Mouse (Mus musculus) forebrain, embryonic 10.5 days (tissue): ENCODE results near the gene Tmem116. TPM values are rescaled to one million over a fixed set of nuclear protein-coding genes. Genes with fewer than 3 reads are reported as not detected.
A peak's percentile ranks its signal among the peaks of the same experiment; 100 is the strongest.

ENCODE experiments used
- DNase-seq: peaks from one replicate; pipeline ENCODE4 v3.0.0-alpha.2; 2017; ENCODE audit warnings: low spot score; ENCODE audit errors: extremely low spot score
- H3K27ac ChIP-seq: fragments of 300-500 bp; sonication (generic); 2 replicates; pipeline ENCODE4 v1.5.1; 2016; ENCODE audit warnings: mild to moderate bottlenecking
- H3K27me3 ChIP-seq: fragments of 300-500 bp; sonication (generic); 2 replicates; pipeline ENCODE4 v1.6.1; 2016; ENCODE audit warnings: mild to moderate bottlenecking; ENCODE audit not compliant: poor library complexity, severe bottlenecking
- H3K36me3 ChIP-seq: fragments of 300-500 bp; sonication (generic); replicated peaks from 2 replicates; pipeline ENCODE4 v1.6.1; 2016; ENCODE audit warnings: mild to moderate bottlenecking, moderate library complexity
- H3K4me1 ChIP-seq: fragments of 300-500 bp; sonication (generic); 2 replicates; pipeline ENCODE4 v1.6.1; 2016
- H3K4me3 ChIP-seq: fragments of 300-500 bp; sonication (generic); 2 replicates; pipeline ENCODE4 v1.5.1; 2016; ENCODE audit warnings: mild to moderate bottlenecking, moderate library complexity
- H3K9me3 ChIP-seq: fragments of 300-500 bp; sonication (generic); 2 replicates; pipeline ENCODE4 v1.6.1; 2016; ENCODE audit warnings: mild to moderate bottlenecking, moderate library complexity
- WGBS: fragments of 180-500 bp; shearing (Covaris S2); methylation state at CpG from one replicate; pipeline ENCODE4 v1.1.7; 2016; 5-methylcytosine and 5-hydroxymethylcytosine counted together
- polyA plus RNA-seq: library from polyadenylated mRNA; unstranded; fragments of >200 nt; fragmentation: Nextera tagmentation; extraction: Ambion mirVana; gene quantifications from 2 replicates; pipeline ENCODE4 v1.2.1, GENCODE M21; 2016

The Tmem116 gene
- polyA plus RNA-seq, 1 experiment from 2014 or later, result 1.0 TPM

DNA sequence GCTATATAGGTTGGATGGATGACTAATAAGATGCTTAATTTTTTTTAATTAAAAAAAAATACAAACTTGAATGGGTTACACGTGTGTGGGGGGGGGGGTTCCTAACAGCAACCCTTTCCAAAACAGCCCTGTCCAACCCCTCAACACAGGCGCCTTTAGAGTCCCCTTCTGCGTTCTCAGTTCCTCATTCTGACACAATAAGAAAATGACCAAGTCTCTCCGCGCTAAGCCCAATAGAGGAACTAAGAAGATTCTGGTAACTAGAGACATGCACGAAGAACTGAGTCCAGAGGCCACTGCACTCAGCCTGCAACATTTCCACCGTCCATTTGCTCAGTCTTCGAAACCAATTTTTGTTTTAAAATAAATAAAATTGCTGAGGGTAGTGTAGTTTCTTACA is 490 bp upstream of the Tmem116 start:
- H3K9me3 ChIP-seq, result no peaks in the 10 kb centered on the region
- peaks cover 37% of the 10 kb centered on the region for H3K4me1 ChIP-seq
- peak overlapping the region; percentile 93 for H3K27ac ChIP-seq
- peaks cover 40% of the 10 kb centered on the region for H3K36me3 ChIP-seq
- DNase-seq, result no peak
- WGBS, result 34% methylated on average over 8 of the region's 8 CpGs
- H3K4me3 ChIP-seq, result peak overlapping the region; percentile 92
- no peaks in the 10 kb centered on the region for H3K27me3 ChIP-seq

DNA sequence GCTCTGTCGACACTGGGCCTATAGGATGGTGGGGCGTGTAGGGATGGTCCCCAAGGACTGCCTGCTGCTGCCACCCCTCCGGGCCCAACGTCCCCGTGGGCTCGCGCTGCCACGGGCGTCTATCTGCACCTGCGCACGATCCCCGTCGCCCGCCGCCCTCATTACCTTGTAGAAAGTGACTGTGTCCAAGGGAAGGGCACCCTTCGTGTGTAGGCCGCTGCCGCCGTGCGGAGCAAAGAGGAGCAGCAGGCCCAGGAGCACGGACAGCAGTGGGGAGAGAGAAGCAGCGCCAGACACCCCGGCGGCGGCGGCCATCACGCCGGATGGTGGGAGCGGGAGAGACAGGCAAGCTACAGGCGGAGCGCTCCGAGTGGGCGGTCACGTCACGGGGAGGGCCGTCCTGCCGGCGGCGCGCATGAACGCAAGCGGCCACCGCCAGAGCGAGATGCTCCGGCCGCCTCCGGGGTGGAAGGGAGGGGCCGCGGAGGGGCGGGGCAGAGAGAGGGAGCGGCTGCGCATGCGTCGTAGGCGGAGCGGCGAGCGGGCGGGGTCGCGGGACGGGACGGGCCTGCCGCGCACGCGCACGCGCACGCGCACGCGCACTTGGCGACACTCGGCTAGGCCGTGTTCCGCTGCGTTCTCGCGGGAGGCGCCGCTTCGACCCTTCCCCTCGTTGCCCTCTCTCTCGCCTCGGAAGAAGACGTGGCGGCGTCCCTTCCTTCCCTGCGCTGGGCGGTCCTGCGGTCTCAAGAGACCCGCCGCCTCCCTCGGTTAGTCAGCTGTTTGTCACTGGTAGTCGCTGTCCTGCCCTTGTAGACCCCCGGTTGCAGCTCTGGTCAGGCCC is 555 bp downstream of the Tmem116 start, which contains the start of gene Erp29:
Erp29 (minus strand) TSS at position 481 of the 844 bp plus-strand sequence.
- peaks cover 37% of the 10 kb centered on the region for H3K4me1 ChIP-seq
- H3K27me3 ChIP-seq, result no peaks in the 10 kb centered on the region
- peak within 1 kb of the TSS; percentile 93 for H3K27ac ChIP-seq
- peak; percentile 96 for DNase-seq
- under 1% methylated on average over 91 of the region's 97 CpGs for WGBS
- H3K4me3 ChIP-seq, result peak within 1 kb of the TSS; percentile 92
- no peaks in the 10 kb centered on the region for H3K9me3 ChIP-seq
- peaks cover 30% of the 10 kb centered on the region for H3K36me3 ChIP-seq

DNA sequence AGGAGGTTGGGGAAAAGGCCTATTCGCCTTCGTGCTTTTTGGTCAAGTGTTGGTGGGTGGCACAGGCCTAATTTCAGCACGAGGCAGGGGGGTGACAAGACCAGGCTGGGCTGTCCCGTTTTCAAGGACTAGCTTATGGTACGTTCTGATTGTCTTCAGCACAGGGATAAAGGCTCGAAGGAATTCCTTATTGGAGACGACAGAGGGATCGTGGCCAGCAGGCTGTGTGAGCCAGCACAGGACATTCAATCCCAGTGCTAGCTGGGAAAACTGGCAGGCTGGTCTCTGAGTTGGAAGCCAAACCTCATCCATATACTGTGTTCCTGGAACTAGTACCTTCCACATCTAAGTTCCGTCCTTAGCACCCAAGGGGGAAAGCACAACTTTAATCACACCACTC is 1.2 kb downstream of the Tmem116 start:
- 9% methylated on average over 9 of the region's 9 CpGs for WGBS
- DNase-seq, result no peak
- H3K27me3 ChIP-seq, result no peaks in the 10 kb centered on the region
- H3K9me3 ChIP-seq, result no peaks in the 10 kb centered on the region
- peaks cover 23% of the 10 kb centered on the region for H3K36me3 ChIP-seq
- H3K4me3 ChIP-seq, result peak overlapping the region; percentile 92
- H3K4me1 ChIP-seq, result peaks cover 37% of the 10 kb centered on the region
- peak overlapping the region; percentile 93 for H3K27ac ChIP-seq

DNA sequence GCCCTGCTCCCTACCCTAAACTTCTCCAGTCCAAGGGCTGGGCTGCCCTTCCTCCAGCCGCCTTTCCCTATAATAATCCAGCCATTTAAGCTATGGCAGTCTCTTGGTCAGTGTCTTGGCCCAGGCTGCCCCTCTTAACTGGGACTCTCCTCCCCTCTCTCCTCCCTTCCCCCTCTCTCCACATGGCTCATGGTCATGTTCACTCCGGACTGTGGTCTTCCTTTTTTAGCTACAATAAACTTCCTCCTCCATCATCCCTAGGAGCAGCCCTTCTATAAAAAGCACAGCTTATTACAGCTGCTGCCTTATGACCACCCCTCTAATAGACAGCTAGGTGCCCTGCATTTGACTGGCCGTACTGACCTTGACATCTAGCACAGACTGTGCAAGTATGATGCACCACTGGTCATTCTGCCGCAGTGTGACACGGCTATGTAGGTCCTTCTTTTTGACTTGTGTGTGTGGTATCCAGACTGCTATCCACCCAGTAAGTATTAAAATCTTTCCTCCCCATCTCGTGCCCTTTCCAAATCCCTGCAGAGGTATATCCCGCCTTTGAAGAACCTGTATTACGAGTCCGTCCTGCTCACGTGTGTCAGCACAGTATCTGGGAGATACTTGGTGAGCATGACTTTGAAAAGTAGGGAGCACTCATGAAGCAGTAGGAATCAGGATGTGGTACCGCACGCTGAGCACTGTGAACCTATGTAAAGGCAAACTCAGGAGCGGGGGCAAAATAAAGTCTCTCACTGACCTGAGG is 2.2 kb downstream of the Tmem116 start:
- Histone ChIP-seq H3K4me3 (peak overlapping the region; percentile 92; the same call in 1 of the 2 replicates), H3K4me1 (peaks cover 37% of the 10 kb centered on the region), H3K27ac (no peak overlapping the region), H3K36me3 (peaks cover 13% of the 10 kb centered on the region), H3K9me3 (no peaks in the 10 kb centered on the region), H3K27me3 (no peaks in the 10 kb centered on the region)
- DNase-seq, result no peak
- 93% methylated on average over 13 of the region's 13 CpGs for WGBS

DNA sequence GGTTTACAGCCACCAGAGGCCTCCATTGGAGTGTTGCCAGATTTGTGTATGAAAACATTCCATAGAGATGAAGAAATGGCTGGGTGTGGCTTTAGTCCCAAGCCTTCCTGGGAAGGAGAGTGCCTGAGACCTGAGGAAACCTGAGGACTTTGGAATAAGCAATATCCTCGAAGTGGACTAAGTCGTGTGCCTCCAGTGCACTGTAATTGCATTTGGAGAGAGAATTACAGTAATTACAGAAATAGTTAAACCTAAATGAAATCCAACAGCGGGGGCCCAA is 2.8 kb downstream of the Tmem116 start:
- Histone ChIP-seq H3K27me3 (no peaks in the 10 kb centered on the region), H3K27ac (no peak overlapping the region), H3K4me1 (peaks cover 37% of the 10 kb centered on the region), H3K9me3 (no peaks in the 10 kb centered on the region), H3K4me3 (no peak overlapping the region), H3K36me3 (peaks cover 8% of the 10 kb centered on the region)
- WGBS, result 97% methylated on average over 3 of the region's 3 CpGs
- DNase-seq, result no peak

DNA sequence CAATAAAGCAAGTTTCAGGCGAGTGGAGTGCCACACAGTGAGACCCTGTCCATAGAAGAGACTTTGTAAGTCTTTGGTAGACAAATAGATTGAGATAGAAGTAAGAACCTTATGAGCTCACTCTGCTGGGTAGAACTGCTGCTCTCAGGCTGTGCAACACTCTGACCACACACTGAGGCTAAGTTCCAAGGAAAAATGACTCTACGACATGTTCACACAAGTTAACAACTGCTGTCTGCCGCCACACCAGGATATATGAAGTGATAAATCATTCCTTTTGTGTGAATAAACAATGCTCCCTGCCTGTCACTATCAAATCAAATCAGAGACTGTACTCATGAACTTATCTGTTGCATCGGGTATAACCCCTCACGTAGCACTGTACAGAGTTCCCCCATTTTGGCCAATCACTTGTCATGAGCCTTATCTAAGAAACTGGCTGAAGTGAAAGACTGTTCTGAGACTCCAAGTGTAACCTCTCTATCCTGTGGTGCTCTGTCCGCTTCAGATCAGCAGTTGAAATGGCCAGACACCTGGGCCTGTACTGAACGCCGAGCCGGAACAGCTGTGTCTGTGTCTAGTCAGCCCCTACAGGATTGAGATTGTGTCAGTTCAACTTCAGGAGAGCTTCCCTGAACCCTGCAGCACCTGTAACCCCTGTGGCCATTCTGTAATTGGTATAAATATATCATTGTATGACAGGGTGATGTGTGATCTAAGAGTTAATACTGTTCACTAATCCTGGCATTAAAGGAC is 4.0 kb downstream of the Tmem116 start:
- no peak overlapping the region for H3K27ac ChIP-seq
- H3K9me3 ChIP-seq, result no peaks in the 10 kb centered on the region
- DNase-seq, result no peak
- 88% methylated on average over 9 of the region's 9 CpGs for whole genome bisulfite sequencing
- H3K36me3 ChIP-seq, result no peaks in the 10 kb centered on the region
- H3K4me3 ChIP-seq, result no peak overlapping the region
- H3K27me3 ChIP-seq, result no peaks in the 10 kb centered on the region
- H3K4me1 ChIP-seq, result peaks cover 28% of the 10 kb centered on the region

DNA sequence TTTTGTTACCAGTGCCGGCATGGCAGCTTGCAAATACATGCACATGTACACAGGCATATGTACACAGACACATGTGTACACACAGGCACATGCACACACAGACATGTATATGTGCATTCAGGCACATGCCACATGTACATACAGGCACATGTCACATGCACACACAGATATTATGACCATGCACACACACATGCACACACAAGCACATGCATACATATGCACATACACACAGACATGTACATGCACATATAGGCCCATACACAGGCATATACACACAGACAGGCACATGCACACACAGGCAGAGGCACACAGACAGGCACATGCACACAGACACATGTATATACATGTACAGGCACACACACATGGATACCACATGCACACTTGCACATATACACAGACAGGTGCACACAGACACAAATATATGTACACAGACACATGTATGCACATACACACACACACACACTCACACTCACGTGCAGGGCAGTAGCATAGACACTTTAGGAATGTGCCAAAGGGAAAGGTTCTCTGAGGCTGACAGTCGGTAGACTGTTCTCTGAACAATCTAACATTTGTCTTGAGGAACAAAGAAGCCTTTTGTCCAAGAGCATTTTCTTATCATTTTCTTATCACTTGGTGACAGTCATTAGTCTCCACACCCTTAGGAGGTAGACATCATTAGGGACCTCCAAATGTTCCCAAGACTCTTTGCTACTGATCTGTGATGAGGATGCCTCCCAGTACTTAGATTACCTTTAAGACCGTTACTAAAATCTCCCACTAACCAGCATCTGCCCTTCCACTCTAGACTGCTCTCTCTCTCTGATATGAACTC is 9.9 kb downstream of the Tmem116 start:
- no peaks in the 10 kb centered on the region for H3K27me3 ChIP-seq
- H3K9me3 ChIP-seq, result no peaks in the 10 kb centered on the region
- H3K36me3 ChIP-seq, result no peaks in the 10 kb centered on the region
- H3K27ac ChIP-seq, result no peak overlapping the region
- no peak for DNase-seq
- WGBS, result 60% methylated on average over 4 of the region's 4 CpGs
- H3K4me3 ChIP-seq, result no peak overlapping the region
- 0 out of 2 replicates have a peak, but pooled peaks cover 5% of the 10 kb centered on the region for H3K4me1 ChIP-seq

DNA sequence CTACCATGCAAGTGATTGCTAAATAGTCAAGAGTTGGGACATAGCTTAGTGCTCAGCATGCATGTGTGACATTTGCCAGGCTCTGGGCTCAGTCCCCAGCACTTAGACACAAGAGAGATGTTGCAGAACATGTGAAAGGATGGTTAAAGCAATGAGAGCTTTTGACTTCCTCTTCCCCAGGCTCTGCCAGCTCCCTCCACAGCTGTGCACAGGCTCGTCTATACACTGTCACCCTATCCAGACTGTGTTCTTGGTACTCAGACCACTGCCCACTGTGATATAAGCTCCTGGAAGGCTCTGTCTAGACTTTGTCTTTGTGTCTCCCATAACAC is 10.4 kb downstream of the Tmem116 start:
- no peak overlapping the region for H3K27ac ChIP-seq
- H3K4me1 ChIP-seq, result 0 out of 2 replicates have a peak, but pooled peaks cover 5% of the 10 kb centered on the region
- H3K27me3 ChIP-seq, result no peaks in the 10 kb centered on the region
- H3K36me3 ChIP-seq, result no peaks in the 10 kb centered on the region
- WGBS, result 53% methylated on average over 1 of the region's 1 CpGs
- H3K9me3 ChIP-seq, result no peaks in the 10 kb centered on the region
- H3K4me3 ChIP-seq, result no peak overlapping the region
- no peak for DNase-seq

DNA sequence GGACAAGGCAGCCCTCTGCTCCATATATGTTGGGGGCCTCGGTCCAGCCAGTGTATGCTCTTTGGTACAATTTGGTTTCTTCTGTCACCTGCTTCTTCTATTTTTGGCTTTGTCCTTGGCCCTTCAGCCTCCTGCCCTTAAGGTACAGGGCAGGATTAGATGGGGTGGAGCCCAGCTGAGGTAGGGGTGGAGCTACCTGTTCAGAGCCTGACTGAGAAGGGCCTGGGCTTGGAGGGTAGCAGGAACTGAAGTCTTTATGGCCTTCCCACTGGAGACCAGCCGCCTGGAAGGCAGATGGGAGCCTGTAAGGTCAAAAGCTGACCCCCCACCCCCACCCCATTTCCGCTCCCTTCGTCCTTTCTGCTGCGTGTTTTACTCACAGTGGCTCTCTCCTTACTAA is 11.3 kb downstream of the Tmem116 start:
- WGBS, result 69% methylated on average over 5 of the region's 5 CpGs

DNA sequence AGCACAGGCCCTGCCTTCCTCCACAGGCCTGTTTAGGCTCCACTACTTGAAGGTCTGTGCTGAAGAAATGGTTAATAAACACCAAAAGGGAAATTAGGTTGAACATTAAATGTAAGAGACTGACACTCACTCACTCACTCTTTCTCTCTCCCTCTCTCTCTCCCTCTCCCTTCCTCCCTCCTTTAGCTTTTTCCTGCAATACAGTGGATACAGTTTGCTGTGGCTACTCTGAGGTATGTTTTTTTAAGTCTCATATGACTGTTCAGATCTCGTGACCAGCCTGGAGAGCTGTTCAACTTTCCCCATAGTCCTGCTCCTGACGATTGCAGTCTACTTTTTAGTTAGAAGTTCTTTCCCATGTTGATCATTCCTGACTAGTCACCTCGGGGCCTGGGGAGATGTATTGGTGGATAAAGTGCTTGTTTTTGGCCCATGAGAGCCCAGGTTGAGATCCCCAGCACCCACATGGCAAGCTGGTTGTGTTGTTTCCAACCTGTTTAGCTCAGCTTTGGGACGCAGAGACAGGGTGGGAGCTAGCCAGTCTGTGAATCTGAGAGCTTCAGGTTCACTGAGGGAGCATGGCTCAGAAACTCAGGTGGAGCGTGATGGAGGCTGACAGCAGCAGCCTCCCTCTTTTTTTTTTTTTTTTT is 12.0 kb downstream of the Tmem116 start:
- 80% methylated on average over 5 of the region's 5 CpGs for WGBS
- H3K4me3 ChIP-seq, result no peak overlapping the region
- H3K36me3 ChIP-seq, result no peaks in the 10 kb centered on the region
- H3K9me3 ChIP-seq, result no peaks in the 10 kb centered on the region
- no peak overlapping the region for H3K27ac ChIP-seq
- no peaks in the 10 kb centered on the region for H3K27me3 ChIP-seq
- no peak for DNase-seq
- 0 out of 2 replicates have a peak, but pooled peaks cover 5% of the 10 kb centered on the region for H3K4me1 ChIP-seq

More for the DNA sequence above, 11.3 kb downstream of the Tmem116 start:
- H3K27me3 ChIP-seq, result no peaks in the 10 kb centered on the region
- H3K36me3 ChIP-seq, result no peaks in the 10 kb centered on the region
- no peak for DNase-seq
- 0 out of 2 replicates have a peak, but pooled peaks cover 5% of the 10 kb centered on the region for H3K4me1 ChIP-seq
- H3K4me3 ChIP-seq, result no peak overlapping the region
- no peak overlapping the region for H3K27ac ChIP-seq
- H3K9me3 ChIP-seq, result no peaks in the 10 kb centered on the region

DNA sequence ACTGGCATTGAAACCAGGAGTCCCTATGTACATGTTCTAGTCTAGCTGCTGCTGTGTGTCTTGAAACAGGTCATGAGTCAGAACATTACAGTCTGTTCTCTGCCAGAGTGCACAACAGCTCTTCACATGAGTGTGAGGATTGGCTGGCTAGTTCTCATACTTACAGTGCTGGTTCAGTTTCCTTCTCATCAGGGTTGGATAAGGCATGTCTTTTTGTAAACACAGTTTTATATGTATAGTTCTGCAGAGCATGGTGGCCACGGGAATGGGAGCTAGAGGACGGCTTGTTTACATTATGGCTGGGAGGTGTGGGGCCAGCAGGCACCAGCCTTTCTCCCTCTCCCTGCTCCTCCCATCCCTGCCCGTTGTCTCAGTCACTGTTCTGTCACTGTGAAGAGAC is 17.9 kb downstream of the Tmem116 start:
- no peak overlapping the region for H3K27ac ChIP-seq
- no peaks in the 10 kb centered on the region for H3K36me3 ChIP-seq
- no peaks in the 10 kb centered on the region for H3K27me3 ChIP-seq
- peaks cover 7% of the 10 kb centered on the region for H3K4me1 ChIP-seq
- DNase-seq, result no peak
- no peaks in the 10 kb centered on the region for H3K9me3 ChIP-seq
- no peak overlapping the region for H3K4me3 ChIP-seq
- WGBS, result 70% methylated on average over 3 of the region's 3 CpGs

DNA sequence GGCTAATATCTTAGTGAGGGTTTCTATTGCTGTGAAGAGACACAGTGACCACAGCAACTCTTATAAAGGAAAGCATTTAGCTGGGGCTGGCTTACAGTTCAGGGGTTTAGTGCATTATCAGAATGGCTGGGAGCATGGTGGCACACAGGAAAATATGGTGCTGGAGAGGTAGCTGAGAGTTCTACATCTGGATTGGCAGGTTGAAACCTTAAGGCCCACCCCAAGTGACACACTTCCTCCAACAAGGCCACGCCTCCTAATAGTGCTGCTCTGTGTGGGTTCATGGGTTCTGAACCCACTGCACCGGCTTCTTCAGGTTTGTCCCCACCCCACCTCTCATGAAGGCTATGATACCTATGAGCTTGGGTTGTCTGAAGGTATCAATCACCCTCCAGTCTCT is 20.7 kb downstream of the Tmem116 start:
- no peak overlapping the region for H3K4me3 ChIP-seq
- 93% methylated on average over 2 of the region's 2 CpGs for WGBS
- no peak for DNase-seq

More for the DNA sequence above, 20.7 kb downstream of the Tmem116 start:
- Histone ChIP-seq H3K4me1 (peaks cover 9% of the 10 kb centered on the region), H3K36me3 (no peaks in the 10 kb centered on the region), H3K27me3 (no peaks in the 10 kb centered on the region), H3K27ac (no peak overlapping the region), H3K9me3 (no peaks in the 10 kb centered on the region)
